Mouse (Mus musculus): ENCODE data around the gene Stat5a.

DNA sequence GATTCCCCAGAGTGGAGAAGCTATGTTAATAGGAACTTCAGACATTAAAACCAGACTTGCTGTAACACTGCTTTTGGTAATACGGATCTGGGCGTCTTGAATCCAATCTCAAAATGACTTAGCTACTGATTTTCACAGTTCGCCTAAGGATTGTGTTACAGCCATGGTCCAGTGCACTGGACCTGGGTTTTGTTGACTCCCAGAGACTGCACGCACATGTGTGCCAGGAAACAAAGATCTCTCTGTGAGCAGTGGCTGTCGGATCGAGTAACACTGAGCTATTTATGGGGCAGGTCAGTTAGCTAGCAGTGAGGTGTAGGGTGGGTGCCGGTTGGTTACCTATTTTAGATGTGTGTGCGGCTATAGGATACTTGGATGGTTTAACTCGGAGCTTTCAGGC, 48.6 kb upstream of the Stat5a start:
- no peak for TF ChIP-seq CTCF (IDR thresholded peaks at IDR 0.05; ENCODE audit: low read depth)
- no peak for TF ChIP-seq EP300 (IDR thresholded peaks at IDR 0.05; ENCODE audit: low read depth)
